Mouse (Mus musculus): ENCODE measurements around the gene Vmn1r14. TPM values are rescaled to one million over a fixed set of nuclear protein-coding genes. Genes with fewer than 3 reads are reported as not detected.
"Not testable (repeated sequence)": the region's sequence is repeated elsewhere in the genome, so short reads cannot be mapped to it uniquely, and the experiment has no call there.

Vmn1r14 gene
- polyA plus RNA-seq (2015; fragmentation: Nextera tagmentation; extraction: Ambion mirVana), result not detected in 2 replicates

DNA sequence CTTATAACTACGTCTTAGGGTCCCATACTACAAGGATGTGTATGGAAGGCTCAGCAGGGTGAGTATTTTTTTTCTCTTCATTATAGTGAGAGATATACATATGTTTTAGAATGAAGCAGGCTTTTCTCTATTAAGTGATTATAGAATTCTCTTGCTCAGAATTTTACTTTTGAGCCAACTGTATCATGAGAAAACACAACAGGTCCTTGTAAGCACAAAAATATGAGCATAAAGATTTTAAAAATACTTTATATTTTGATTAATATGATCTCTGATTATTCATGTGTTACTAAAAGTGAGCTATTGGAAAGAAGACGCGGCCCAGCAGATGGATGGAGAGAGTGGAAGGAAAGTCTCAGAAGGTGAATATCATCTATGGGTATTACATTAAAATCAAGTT is at the start of gene Vmn1r14:
Gene Vmn1r14, plus strand, starts transcription at position 301 of the 400 bp plus-strand sequence.
- Histone ChIP-seq H3K9me3 (no peaks in the 10 kb centered on the region), H3K36me3 (no peaks in the 10 kb centered on the region), H3K4me1 (replicated peaks) (no peaks in the 10 kb centered on the region), H3K4me2 (replicated peaks) (no peak within 1 kb of the TSS), H3K27me3 (replicated peaks) (no peaks in the 10 kb centered on the region), H3K4me3 (replicated peaks) (no peak within 1 kb of the TSS), H3K9ac (no peak within 1 kb of the TSS), H3K27ac (no peak within 1 kb of the TSS)
- 91% methylated on average over 3 of the region's 3 CpGs for WGBS
- no peak for ATAC-seq

DNA sequence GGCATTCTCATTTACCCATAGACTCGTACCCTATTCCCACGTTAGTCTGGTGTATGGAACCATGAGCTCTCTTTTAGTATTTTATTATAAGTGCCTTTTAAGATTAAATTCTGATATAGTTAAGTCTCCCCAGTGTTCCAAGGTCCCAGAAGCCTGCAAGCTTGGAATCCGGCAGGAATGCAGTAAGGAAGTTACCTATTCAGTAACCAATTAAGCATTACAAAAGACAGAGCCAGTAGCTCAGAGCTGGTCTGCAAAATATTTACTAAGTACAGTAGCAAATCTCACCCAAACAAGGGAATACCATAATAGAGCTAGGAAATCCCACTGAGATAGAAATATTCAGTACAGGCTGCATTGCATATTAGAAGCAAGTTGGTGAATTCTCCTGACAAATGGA is 41.5 kb upstream of the Vmn1r14 start:
- not testable (repeated sequence) for H3K4me1 ChIP-seq (replicated peaks); H3K4me3 ChIP-seq (replicated peaks); H3K27ac ChIP-seq; H3K4me2 ChIP-seq (replicated peaks); H3K9ac ChIP-seq; ATAC-seq; H3K9me3 ChIP-seq; H3K36me3 ChIP-seq; H3K27me3 ChIP-seq (replicated peaks)
- WGBS, result 53% methylated on average over 3 of the region's 3 CpGs

DNA sequence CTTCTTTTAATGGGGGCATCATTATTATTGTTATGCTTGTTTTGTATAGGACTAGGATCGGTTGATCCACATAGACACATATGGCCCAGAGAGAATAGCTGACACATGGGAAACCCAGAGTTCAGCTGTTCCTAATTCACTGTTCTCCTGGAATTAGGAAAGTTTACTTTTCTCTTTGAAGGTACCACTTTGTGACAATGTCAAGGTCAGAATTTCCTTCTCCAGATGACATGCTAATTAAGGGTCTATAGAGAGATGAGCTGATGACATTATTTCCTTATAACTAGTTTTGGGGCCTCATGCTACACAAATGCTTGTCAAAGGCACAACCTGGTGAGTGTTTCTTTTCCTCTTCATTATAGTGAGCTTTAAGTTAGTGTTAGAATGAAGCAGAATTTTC is 28.5 kb upstream of the Vmn1r14 start, which contains the start of gene Vmn1r13:
Gene Vmn1r13, plus strand, starts transcription at position 301 of the 400 bp plus-strand sequence.
- ATAC-seq; H3K27me3 ChIP-seq (replicated peaks); H3K9me3 ChIP-seq; H3K9ac ChIP-seq; H3K4me1 ChIP-seq (replicated peaks); H3K4me2 ChIP-seq (replicated peaks); H3K36me3 ChIP-seq; H3K4me3 ChIP-seq (replicated peaks); H3K27ac ChIP-seq: not testable (repeated sequence)
- WGBS, result 78% methylated on average over 1 of the region's 1 CpGs

GRCm38 (mm10) chr6:57257652-57258051 is 26.2 kb downstream of the Vmn1r14 start, which contains the start of gene Vmn1r15:
Vmn1r15 (plus strand) TSS chr6:57257952.
- Histone ChIP-seq H3K4me2 (replicated peaks) (no peak within 1 kb of the TSS), H3K36me3 (no peaks in the 10 kb centered on the region), H3K4me1 (replicated peaks) (no peaks in the 10 kb centered on the region), H3K27ac (no peak within 1 kb of the TSS), H3K4me3 (replicated peaks) (no peak within 1 kb of the TSS), H3K9me3 (no peaks in the 10 kb centered on the region), H3K27me3 (replicated peaks) (no peaks in the 10 kb centered on the region), H3K9ac (no peak within 1 kb of the TSS)
- ATAC-seq, result no peak
- 72% methylated on average over 1 of the region's 1 CpGs for WGBS

GRCm38 (mm10) chr6:57260990-57261389 is 29.5 kb downstream of the Vmn1r14 start:
- Histone ChIP-seq H3K36me3 (no peaks in the 10 kb centered on the region), H3K9me3 (no peaks in the 10 kb centered on the region), H3K4me1 (replicated peaks) (no peaks in the 10 kb centered on the region), H3K27ac (no peak overlapping the region), H3K4me3 (replicated peaks) (no peak overlapping the region), H3K27me3 (replicated peaks) (no peaks in the 10 kb centered on the region), H3K4me2 (replicated peaks) (no peak overlapping the region), H3K9ac (no peak overlapping the region)
- WGBS, result 71% methylated on average over 2 of the region's 2 CpGs
- peak; percentile 75 for ATAC-seq

- Histone ChIP-seq H3K9ac (no peak overlapping the region), H3K4me1 (replicated peaks) (no peaks in the 10 kb centered on the region), H3K4me3 (replicated peaks) (no peak overlapping the region), H3K27ac (no peak overlapping the region), H3K27me3 (replicated peaks) (no peaks in the 10 kb centered on the region), H3K36me3 (no peaks in the 10 kb centered on the region), H3K9me3 (no peaks in the 10 kb centered on the region), H3K4me2 (replicated peaks) (no peak overlapping the region)
- no peak for ATAC-seq
- WGBS, result 70% methylated on average over 3 of the region's 3 CpGs
Observed at GRCm38 (mm10) chr6:57271881-57272280, 40.4 kb downstream of the Vmn1r14 start.

- Histone ChIP-seq H3K27me3 (replicated peaks) (no peaks in the 10 kb centered on the region), H3K36me3 (no peaks in the 10 kb centered on the region), H3K9ac (no peak overlapping the region), H3K27ac (no peak overlapping the region), H3K4me1 (replicated peaks) (no peaks in the 10 kb centered on the region), H3K9me3 (no peaks in the 10 kb centered on the region), H3K4me3 (replicated peaks) (no peak overlapping the region), H3K4me2 (replicated peaks) (no peak overlapping the region)
- no peak for ATAC-seq
Observed at GRCm38 (mm10) chr6:57272517-57272916, 41.0 kb downstream of the Vmn1r14 start.

- no peak for ATAC-seq
- Histone ChIP-seq H3K9ac (no peak overlapping the region), H3K27me3 (replicated peaks) (no peaks in the 10 kb centered on the region)
Observed at GRCm38 (mm10) chr6:57278952-57279351, 47.5 kb downstream of the Vmn1r14 start.

More at GRCm38 (mm10) chr6:57278952-57279351, 47.5 kb downstream of the Vmn1r14 start:
- Histone ChIP-seq H3K4me3 (replicated peaks) (no peak overlapping the region), H3K27ac (no peak overlapping the region), H3K36me3 (no peaks in the 10 kb centered on the region), H3K4me2 (replicated peaks) (no peak overlapping the region), H3K4me1 (replicated peaks) (no peaks in the 10 kb centered on the region), H3K9me3 (no peaks in the 10 kb centered on the region)

Other genes with a start within 250 kb of the Vmn1r14 start
- not detected in 2 replicates for gene Vmn1r6, start 234.4 kb upstream of the Vmn1r14 start, polyA plus RNA-seq (2015; fragmentation: Nextera tagmentation; extraction: Ambion mirVana)
- not detected in 2 replicates for gene Vmn1r7, start 206.4 kb upstream of the Vmn1r14 start, polyA plus RNA-seq (2015; fragmentation: Nextera tagmentation; extraction: Ambion mirVana)
- gene Vmn1r8, start 199.4 kb upstream of the Vmn1r14 start, polyA plus RNA-seq (2015; fragmentation: Nextera tagmentation; extraction: Ambion mirVana), result not detected in 2 replicates
- not detected in 2 replicates for gene Vmn1r9, start 164.9 kb upstream of the Vmn1r14 start, polyA plus RNA-seq (2015; fragmentation: Nextera tagmentation; extraction: Ambion mirVana)
- not detected in 2 replicates for gene Vmn1r10, start 122.2 kb upstream of the Vmn1r14 start, polyA plus RNA-seq (2015; fragmentation: Nextera tagmentation; extraction: Ambion mirVana)
- not detected in 2 replicates for gene Vmn1r11, start 98.2 kb upstream of the Vmn1r14 start, polyA plus RNA-seq (2015; fragmentation: Nextera tagmentation; extraction: Ambion mirVana)
- not detected in 2 replicates for gene Vmn1r12, start 74.8 kb upstream of the Vmn1r14 start, polyA plus RNA-seq (2015; fragmentation: Nextera tagmentation; extraction: Ambion mirVana)
- not detected in 2 replicates for gene Vmn1r13, start 28.4 kb upstream of the Vmn1r14 start, polyA plus RNA-seq (2015; fragmentation: Nextera tagmentation; extraction: Ambion mirVana)
- gene Vmn1r15, start 26.3 kb downstream of the Vmn1r14 start, polyA plus RNA-seq (2015; fragmentation: Nextera tagmentation; extraction: Ambion mirVana), result not detected in 2 replicates
- not detected in 2 replicates for gene Vmn1r16, start 97.8 kb downstream of the Vmn1r14 start, polyA plus RNA-seq (2015; fragmentation: Nextera tagmentation; extraction: Ambion mirVana)
- not detected in 2 replicates for gene Vmn1r17, start 132.0 kb downstream of the Vmn1r14 start, polyA plus RNA-seq (2015; fragmentation: Nextera tagmentation; extraction: Ambion mirVana)
- gene Vmn1r18, start 164.1 kb downstream of the Vmn1r14 start, polyA plus RNA-seq (2015; fragmentation: Nextera tagmentation; extraction: Ambion mirVana), result not detected in 2 replicates
- gene Vmn1r19, start 172.1 kb downstream of the Vmn1r14 start, polyA plus RNA-seq (2015; fragmentation: Nextera tagmentation; extraction: Ambion mirVana), result not detected in 2 replicates
- not detected in 2 replicates for gene Vmn1r20, start 197.2 kb downstream of the Vmn1r14 start, polyA plus RNA-seq (2015; fragmentation: Nextera tagmentation; extraction: Ambion mirVana)